Mouse (Mus musculus) MEL (cell line): ENCODE results near the gene Tamm41. TPM values are rescaled to one million over a fixed set of nuclear protein-coding genes. Genes with fewer than 3 reads are reported as not detected.

Experiments used
- DNase-seq: peaks from one replicate; pipeline ENCODE4 v3.0.0; 2011; ENCODE audit warnings: low read depth, low spot score
- H3K27ac ChIP-seq: 2 replicates; pipeline ENCODE4 v1.5.1; 2012; ENCODE audit warnings: low read depth, mild to moderate bottlenecking, control low read depth, low read length, moderate library complexity; ENCODE audit not compliant: control insufficient read depth
- H3K27me3 ChIP-seq, 2 experiments: fragments of 150-350 bp in 1 of 2; sonication (generic) in 1 of 2; 2 replicates each; pipeline ENCODE4 v1.6.1; 2012; ENCODE audit warnings: low read length in 2 of 2, mild to moderate bottlenecking in 2 of 2, improper control_type of control experiment in 1 of 2, moderate library complexity in 1 of 2; ENCODE audit not compliant: insufficient read depth in 2 of 2, control insufficient read depth in 1 of 2
- H3K36me3 ChIP-seq, 2 experiments: 2 replicates each; pipeline ENCODE4 v1.6.1; 2012 to 2014; ENCODE audit warnings: low read length in 2 of 2, improper control_type of control experiment in 1 of 2, inconsistent platforms in 1 of 2, mild to moderate bottlenecking in 1 of 2; ENCODE audit not compliant: insufficient read depth in 2 of 2, control insufficient read depth in 1 of 2
- H3K4me1 ChIP-seq, 2 experiments: fragments of 150-350 bp in 1 of 2; sonication (generic) in 1 of 2; 2 replicates each; pipeline ENCODE4 v1.6.1; 2012; ENCODE audit warnings: low read length in 2 of 2, improper control_type of control experiment in 1 of 2, mild to moderate bottlenecking in 1 of 2; ENCODE audit not compliant: insufficient read depth in 2 of 2, control insufficient read depth in 1 of 2
- H3K4me3 ChIP-seq, 2 experiments: fragments of 150-350 bp in 1 of 2; sonication (generic) in 1 of 2; 2 replicates each; pipeline ENCODE4 v1.5.1; 2012; ENCODE audit warnings: low read depth in 2 of 2, low read length in 2 of 2, mild to moderate bottlenecking in 2 of 2, moderate library complexity in 2 of 2, control low read depth in 1 of 2, improper control_type of control experiment in 1 of 2; ENCODE audit not compliant: control insufficient read depth in 1 of 2, insufficient read depth in 1 of 2
- H3K79me2 ChIP-seq: 2 replicates; pipeline ENCODE4 v1.6.1; 2012; ENCODE audit warnings: mild to moderate bottlenecking, low read length, moderate library complexity; ENCODE audit not compliant: control insufficient read depth, poor library complexity, insufficient read depth
- H3K9ac ChIP-seq: 2 replicates; pipeline ENCODE4 v1.6.1; 2012; ENCODE audit warnings: low read depth, mild to moderate bottlenecking, control low read depth, low read length, moderate library complexity; ENCODE audit not compliant: control insufficient read depth, poor library complexity, severe bottlenecking
- H3K9me3 ChIP-seq: fragments of 150-350 bp; sonication (generic); replicated peaks from 2 replicates; pipeline ENCODE4 v1.6.1; 2012; ENCODE audit warnings: mild to moderate bottlenecking, low read length, improper control_type of control experiment, moderate library complexity; ENCODE audit not compliant: insufficient read depth
- CHD1 ChIP-seq: IDR thresholded peaks from 2 replicates; pipeline ENCODE4 v1.6.1; 2012; ENCODE audit warnings: low read depth, mild to moderate bottlenecking, inconsistent platforms, low read length, improper control_type of control experiment
- CHD2 ChIP-seq: IDR thresholded peaks from 2 replicates; pipeline ENCODE4 v1.6.1; 2011; ENCODE audit warnings: low read length, improper control_type of control experiment
- JUND ChIP-seq: IDR thresholded peaks from 2 replicates; pipeline ENCODE4 v1.6.1; 2011; ENCODE audit warnings: low read depth, mild to moderate bottlenecking, improper control_type of control experiment, low read length
- MAZ ChIP-seq: IDR thresholded peaks from 2 replicates; pipeline ENCODE4 v1.6.1; 2012; ENCODE audit warnings: low read depth, mild to moderate bottlenecking, inconsistent platforms, low read length, improper control_type of control experiment
- MYB ChIP-seq: IDR thresholded peaks from 2 replicates; pipeline ENCODE4 v1.6.1; 2011; ENCODE audit warnings: mild to moderate bottlenecking, low read depth, low read length, improper control_type of control experiment
- MYC ChIP-seq: IDR thresholded peaks from 2 replicates; pipeline ENCODE4 v1.6.1; 2011; ENCODE audit warnings: low read depth, mild to moderate bottlenecking, low read length, improper control_type of control experiment, moderate library complexity
- NELFE ChIP-seq: IDR thresholded peaks from 2 replicates; pipeline ENCODE4 v1.6.1; 2011; ENCODE audit warnings: low read depth, low read length, improper control_type of control experiment
- NRF1 ChIP-seq: IDR thresholded peaks from 2 replicates; pipeline ENCODE4 v1.6.1; 2014; ENCODE audit warnings: low read depth, mild to moderate bottlenecking, inconsistent platforms, low read length, improper control_type of control experiment, moderate library complexity; ENCODE audit not compliant: poor library complexity, insufficient read depth, severe bottlenecking
- POLR2AphosphoS2 ChIP-seq: IDR thresholded peaks from 2 replicates; pipeline ENCODE4 v1.6.1; 2011; ENCODE audit warnings: low read length, improper control_type of control experiment
- RAD21 ChIP-seq: IDR thresholded peaks from 2 replicates; pipeline ENCODE4 v1.6.1; 2011; ENCODE audit warnings: mild to moderate bottlenecking, low read depth, low read length, improper control_type of control experiment
- UBTF ChIP-seq: IDR thresholded peaks from 2 replicates; pipeline ENCODE4 v1.6.1; 2012; ENCODE audit warnings: low read depth, mild to moderate bottlenecking, inconsistent platforms, low read length, improper control_type of control experiment, moderate library complexity, borderline replicate concordance; ENCODE audit not compliant: insufficient read depth
- USF2 ChIP-seq, 2 experiments: IDR thresholded peaks; 2 replicates each; pipeline ENCODE4 v1.6.1; 2011 to 2012; ENCODE audit warnings: improper control_type of control experiment in 2 of 2, low read length in 2 of 2, borderline replicate concordance in 1 of 2, inconsistent platforms in 1 of 2, low read depth in 1 of 2, mild to moderate bottlenecking in 1 of 2; ENCODE audit not compliant: insufficient read depth in 1 of 2
- ZC3H11A ChIP-seq: IDR thresholded peaks from 2 replicates; pipeline ENCODE4 v1.6.1; 2012; ENCODE audit warnings: low read depth, mild to moderate bottlenecking, inconsistent platforms, low read length, improper control_type of control experiment
- polyA plus RNA-seq, 2 experiments: library from polyadenylated mRNA; stranded (reverse) in 1 of 2; unstranded in 1 of 2; fragments of >175 nt in 1 of 2; fragments of >200 nt in 1 of 2; gene quantifications; 2 replicates each; pipeline versions ENCODE4 v1.2.1 to v1.2.4; 2012; ENCODE audit warnings: low replicate concordance in 2 of 2, low read depth in 1 of 2; ENCODE audit not compliant: insufficient read length in 2 of 2, insufficient read depth in 1 of 2, missing spikeins in 1 of 2
- total RNA-seq: library from RNA; depleted of rRNA; stranded (reverse); fragments of 300-350 nt; gene quantifications from 2 replicates; pipeline ENCODE4 v1.2.3, GENCODE M21; 2012

Tamm41 gene
- total and polyA plus RNA-seq, 3 experiments = 80.5 to 87.4 TPM; not detected in 1

GRCm38 (mm10) chr6:114963636-114964035, 74.0 kb downstream of the Tamm41 start:
- H3K27me3 ChIP-seq = no peaks in the 10 kb centered on the region
- H3K4me3 ChIP-seq = no peak overlapping the region
- no peaks in the 10 kb centered on the region for H3K9me3 ChIP-seq
- TF ChIP-seq NRF1 (no peak), UBTF (no peak), JUND (no peak), USF2 (IDR thresholded peaks at IDR 0.05; ENCODE audit: borderline replicate concordance in 1 of 2, insufficient read depth in 1 of 2, low read depth in 1 of 2, low read length in 2 of 2) (no peak), CHD2 (no peak), RAD21 (no peak), MYC (no peak), ZC3H11A (no peak)
- H3K36me3 ChIP-seq = peaks cover 0 to 32% of the 10 kb centered on the region in 2 experiments; a peak in 2 of 4 replicates
- no peak overlapping the region for H3K9ac ChIP-seq
- peaks cover 14 to 30% of the 10 kb centered on the region in 2 experiments; a peak in 3 of 4 replicates for H3K4me1 ChIP-seq
- H3K27ac ChIP-seq = no peak overlapping the region
- no peaks in the 10 kb centered on the region; the same call in 1 of the 2 replicates for H3K79me2 ChIP-seq
- no peak for DNase-seq

GRCm38 (mm10) chr6:114961276-114962068, 76.2 kb downstream of the Tamm41 start:
- Histone ChIP-seq H3K27ac (no peak overlapping the region), H3K27me3 (no peaks in the 10 kb centered on the region), H3K79me2 (no peaks in the 10 kb centered on the region), H3K9me3 (no peaks in the 10 kb centered on the region), H3K4me1 (peaks cover 12 to 22% of the 10 kb centered on the region in 2 experiments; a peak in 3 of 4 replicates), H3K4me3 (no peak overlapping the region), H3K9ac (no peak overlapping the region), H3K36me3 (peaks cover 0 to 20% of the 10 kb centered on the region in 2 experiments; a peak in 2 of 4 replicates)
- DNase-seq = no peak
- no peak for TF ChIP-seq MYB
- TF ChIP-seq POLR2AphosphoS2 = no peak

- no peak for DNase-seq
- H3K79me2 ChIP-seq = no peaks in the 10 kb centered on the region
- H3K4me3 ChIP-seq = no peak overlapping the region
- H3K27me3 ChIP-seq = no peaks in the 10 kb centered on the region
- H3K4me1 ChIP-seq = 0 out of 4 replicates have a peak, but pooled peaks cover 0 to under 1% of the 10 kb centered on the region in 2 experiments
- no peak overlapping the region for H3K27ac ChIP-seq
- TF ChIP-seq MAZ = no peak
- no peak for TF ChIP-seq CHD1
- no peak for TF ChIP-seq NELFE
- no peaks in the 10 kb centered on the region for H3K36me3 ChIP-seq
- no peak overlapping the region for H3K9ac ChIP-seq
- no peaks in the 10 kb centered on the region for H3K9me3 ChIP-seq
Measured at GRCm38 (mm10) chr6:114959012-114959398, 78.7 kb downstream of the Tamm41 start.
